Mouse (Mus musculus) limb, embryonic 10.5 days (tissue): ENCODE data around the gene Mbd5. TPM values are rescaled to one million over a fixed set of nuclear protein-coding genes. Genes with fewer than 3 reads are reported as not detected.

Source experiments
- DNase-seq: peaks from one replicate; pipeline ENCODE4 v3.0.0-alpha.2; 2017; ENCODE audit warnings: low spot score
- H3K27ac ChIP-seq: fragments of 300-500 bp; sonication (generic); 2 replicates; pipeline ENCODE4 v1.5.1; 2016; ENCODE audit warnings: mild to moderate bottlenecking
- H3K27me3 ChIP-seq: fragments of 300-500 bp; sonication (generic); 2 replicates; pipeline ENCODE4 v1.6.1; 2016; ENCODE audit warnings: low read depth, mild to moderate bottlenecking; ENCODE audit not compliant: poor library complexity, severe bottlenecking
- H3K36me3 ChIP-seq: fragments of 300-500 bp; sonication (generic); 2 replicates; pipeline ENCODE4 v1.6.1; 2016; ENCODE audit warnings: mild to moderate bottlenecking, moderate library complexity
- H3K4me1 ChIP-seq: fragments of 300-500 bp; sonication (generic); 2 replicates; pipeline ENCODE4 v1.6.1; 2016
- H3K4me3 ChIP-seq: fragments of 300-500 bp; sonication (generic); 2 replicates; pipeline ENCODE4 v1.5.1; 2016; ENCODE audit warnings: mild to moderate bottlenecking, moderate library complexity
- H3K9me3 ChIP-seq: fragments of 300-500 bp; sonication (generic); replicated peaks from 2 replicates; pipeline ENCODE4 v1.6.1; 2016; ENCODE audit warnings: mild to moderate bottlenecking
- WGBS: fragments of 180-500 bp; shearing (Covaris S2); methylation state at CpG from one replicate; pipeline ENCODE4 v1.1.7; 2016; 5-methylcytosine and 5-hydroxymethylcytosine counted together
- polyA plus RNA-seq: library from polyadenylated mRNA; unstranded; fragments of >200 nt; fragmentation: Nextera tagmentation; extraction: Ambion mirVana; gene quantifications from 2 replicates; pipeline ENCODE4 v1.2.1, GENCODE M21; 2016

Mbd5 gene
- polyA plus RNA-seq, 1 experiment from 2014 or later: 27.7 TPM

- Histone ChIP-seq H3K4me1 (peaks cover 9% of the 10 kb centered on the region; the same call in 1 of the 2 replicates), H3K9me3 (no peaks in the 10 kb centered on the region), H3K27ac (0 out of 2 replicates have a peak overlapping the region, but pooled peaks have one; percentile 10), H3K36me3 (no peaks in the 10 kb centered on the region), H3K4me3 (no peak overlapping the region), H3K27me3 (no peaks in the 10 kb centered on the region)
- WGBS: 17% methylated on average over 1 of the region's 1 CpGs
- DNase-seq: no peak
Observed at GRCm38 (mm10) chr2:49286965-49287364, 337.7 kb downstream of the Mbd5 start.

- H3K27me3 ChIP-seq: no peaks in the 10 kb centered on the region
- 90% methylated on average over 2 of the region's 2 CpGs for WGBS
Observed at GRCm38 (mm10) chr2:49291709-49292108, 342.4 kb downstream of the Mbd5 start.

GRCm38 (mm10) chr2:49312629-49313447 lies 363.5 kb downstream of the Mbd5 start:
- 46% methylated on average over 19 of the region's 19 CpGs for WGBS
- no peak overlapping the region for H3K27ac ChIP-seq
- H3K36me3 ChIP-seq: no peaks in the 10 kb centered on the region
- no peaks in the 10 kb centered on the region for H3K27me3 ChIP-seq
- no peaks in the 10 kb centered on the region for H3K4me1 ChIP-seq
- peak; percentile 82 for DNase-seq
- H3K4me3 ChIP-seq: peak overlapping the region; percentile 28
- H3K9me3 ChIP-seq: no peaks in the 10 kb centered on the region

More at GRCm38 (mm10) chr2:49291709-49292108, 342.4 kb downstream of the Mbd5 start:
- no peaks in the 10 kb centered on the region for H3K9me3 ChIP-seq
- DNase-seq: no peak
- peaks cover 4% of the 10 kb centered on the region; the same call in 1 of the 2 replicates for H3K4me1 ChIP-seq
- H3K36me3 ChIP-seq: no peaks in the 10 kb centered on the region
- no peak overlapping the region for H3K4me3 ChIP-seq
- no peak overlapping the region for H3K27ac ChIP-seq

GRCm38 (mm10) chr2:49333594-49333993 lies 384.3 kb downstream of the Mbd5 start:
- 95% methylated on average over 7 of the region's 7 CpGs for WGBS
- H3K4me3 ChIP-seq: no peak overlapping the region
- no peaks in the 10 kb centered on the region for H3K4me1 ChIP-seq
- H3K27me3 ChIP-seq: no peaks in the 10 kb centered on the region
- DNase-seq: no peak
- no peaks in the 10 kb centered on the region for H3K9me3 ChIP-seq
- H3K27ac ChIP-seq: no peak overlapping the region
- no peaks in the 10 kb centered on the region for H3K36me3 ChIP-seq

- WGBS: 94% methylated on average over 9 of the region's 9 CpGs
- Histone ChIP-seq H3K4me1 (no peaks in the 10 kb centered on the region), H3K27ac (no peak overlapping the region), H3K36me3 (no peaks in the 10 kb centered on the region), H3K27me3 (no peaks in the 10 kb centered on the region), H3K9me3 (no peaks in the 10 kb centered on the region), H3K4me3 (no peak overlapping the region)
- DNase-seq: no peak
Observed at GRCm38 (mm10) chr2:49335267-49335666, 386.0 kb downstream of the Mbd5 start.

GRCm38 (mm10) chr2:49344287-49344686 lies 395.0 kb downstream of the Mbd5 start:
- H3K27ac ChIP-seq: no peak overlapping the region
- no peaks in the 10 kb centered on the region for H3K27me3 ChIP-seq
- no peaks in the 10 kb centered on the region for H3K4me1 ChIP-seq
- no peak for DNase-seq
- 96% methylated on average over 2 of the region's 2 CpGs for WGBS
- no peak overlapping the region for H3K4me3 ChIP-seq
- H3K9me3 ChIP-seq: no peaks in the 10 kb centered on the region
- H3K36me3 ChIP-seq: no peaks in the 10 kb centered on the region

- no peak for DNase-seq
- 97% methylated on average over 2 of the region's 2 CpGs for WGBS
- Histone ChIP-seq H3K36me3 (no peaks in the 10 kb centered on the region), H3K27me3 (no peaks in the 10 kb centered on the region), H3K9me3 (no peaks in the 10 kb centered on the region), H3K4me3 (no peak overlapping the region), H3K4me1 (peaks cover 5% of the 10 kb centered on the region; the same call in 1 of the 2 replicates), H3K27ac (no peak overlapping the region)
Observed at GRCm38 (mm10) chr2:49345786-49346185, 396.5 kb downstream of the Mbd5 start.

GRCm38 (mm10) chr2:49349813-49350212 lies 400.5 kb downstream of the Mbd5 start:
- DNase-seq: no peak
- Histone ChIP-seq H3K4me1 (peaks cover 5% of the 10 kb centered on the region; the same call in 1 of the 2 replicates), H3K4me3 (no peak overlapping the region), H3K27me3 (no peaks in the 10 kb centered on the region), H3K9me3 (no peaks in the 10 kb centered on the region), H3K36me3 (no peaks in the 10 kb centered on the region), H3K27ac (no peak overlapping the region)
- WGBS: 85% methylated on average over 5 of the region's 5 CpGs

GRCm38 (mm10) chr2:49350852-49351251 lies 401.5 kb downstream of the Mbd5 start:
- no peak for DNase-seq
- Histone ChIP-seq H3K27ac (no peak overlapping the region), H3K36me3 (no peaks in the 10 kb centered on the region), H3K27me3 (no peaks in the 10 kb centered on the region), H3K4me3 (no peak overlapping the region), H3K4me1 (peaks cover 5% of the 10 kb centered on the region; the same call in 1 of the 2 replicates), H3K9me3 (no peaks in the 10 kb centered on the region)
- 94% methylated on average over 4 of the region's 4 CpGs for WGBS

GRCm38 (mm10) chr2:49354066-49354465 lies 404.8 kb downstream of the Mbd5 start:
- no peak for DNase-seq
- Histone ChIP-seq H3K27me3 (no peaks in the 10 kb centered on the region), H3K4me3 (no peak overlapping the region), H3K27ac (no peak overlapping the region), H3K9me3 (no peaks in the 10 kb centered on the region), H3K4me1 (peaks cover 19% of the 10 kb centered on the region), H3K36me3 (no peaks in the 10 kb centered on the region)
- WGBS: 93% methylated on average over 1 of the region's 1 CpGs

GRCm38 (mm10) chr2:49355867-49356266 lies 406.6 kb downstream of the Mbd5 start:
- Histone ChIP-seq H3K27me3 (no peaks in the 10 kb centered on the region), H3K27ac (no peak overlapping the region), H3K9me3 (no peaks in the 10 kb centered on the region), H3K4me1 (peaks cover 17% of the 10 kb centered on the region), H3K36me3 (no peaks in the 10 kb centered on the region), H3K4me3 (no peak overlapping the region)
- DNase-seq: no peak
- WGBS: 85% methylated on average over 8 of the region's 8 CpGs

- Histone ChIP-seq H3K36me3 (no peaks in the 10 kb centered on the region), H3K27me3 (no peaks in the 10 kb centered on the region), H3K27ac (no peak overlapping the region), H3K4me3 (no peak overlapping the region), H3K4me1 (peaks cover 17% of the 10 kb centered on the region), H3K9me3 (no peaks in the 10 kb centered on the region)
- 81% methylated on average over 7 of the region's 7 CpGs for WGBS
- DNase-seq: no peak
Observed at GRCm38 (mm10) chr2:49358128-49358814, 409.0 kb downstream of the Mbd5 start.

- whole genome bisulfite sequencing: 61% methylated on average over 4 of the region's 4 CpGs
- no peaks in the 10 kb centered on the region for H3K36me3 ChIP-seq
- H3K4me1 ChIP-seq: peaks cover 23% of the 10 kb centered on the region
- no peaks in the 10 kb centered on the region for H3K27me3 ChIP-seq
- H3K27ac ChIP-seq: no peak overlapping the region
- H3K4me3 ChIP-seq: no peak overlapping the region
- DNase-seq: peak; percentile 61
- H3K9me3 ChIP-seq: no peaks in the 10 kb centered on the region
Observed at GRCm38 (mm10) chr2:49358839-49359520, 409.7 kb downstream of the Mbd5 start.
